Mouse (Mus musculus): Measurements from ENCODE around the gene Ptpre. TPM values are rescaled to one million over a fixed set of nuclear protein-coding genes. Genes with fewer than 3 reads are reported as not detected.

Ptpre gene
- total and polyA plus RNA-seq, 2 experiments: 0.75 to 1.1 TPM

DNA sequence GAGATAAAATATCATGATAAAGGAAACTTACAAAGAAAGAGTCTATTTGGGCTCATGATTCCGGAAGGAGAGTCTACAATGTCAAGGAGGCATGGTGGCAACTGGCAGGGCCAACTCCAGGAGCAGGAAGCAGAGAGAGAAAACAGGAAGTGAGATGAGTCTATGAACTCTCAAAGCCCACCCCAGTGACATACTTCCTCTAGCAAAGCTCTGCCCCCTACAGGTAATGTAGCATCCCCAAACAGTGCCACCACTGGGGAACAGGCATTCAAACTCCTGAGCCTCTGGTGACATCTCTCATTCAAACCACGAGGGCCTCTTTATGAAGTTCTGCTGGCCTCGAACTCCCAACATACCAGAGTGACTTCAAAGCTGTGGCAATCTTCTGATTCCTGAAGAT lies 25.6 kb upstream of the Ptpre start:
- WGBS: 87% methylated on average over 3 of the region's 3 CpGs
- DNase-seq (ENCODE audit: extremely low read depth, low read depth, low spot score): no peak
- Histone ChIP-seq H3K4me1 (ENCODE audit: control insufficient read depth, insufficient read depth, low read length) (no peaks in the 10 kb centered on the region), H3K27ac (replicated peaks; ENCODE audit: insufficient read depth, low read depth, low read length) (no peak overlapping the region), H3K36me3 (ENCODE audit: control insufficient read depth, insufficient read depth, low read length) (no peaks in the 10 kb centered on the region), H3K4me3 (ENCODE audit: insufficient read depth, low read depth, low read length) (no peak overlapping the region), H3K9ac (ENCODE audit: low read depth, low read length) (no peak overlapping the region), H3K27me3 (ENCODE audit: control insufficient read depth, insufficient read depth, low read length) (no peaks in the 10 kb centered on the region), H3K79me2 (ENCODE audit: control insufficient read depth, insufficient read depth, low read length) (no peaks in the 10 kb centered on the region)
- TF ChIP-seq CTCF (IDR thresholded peaks at IDR 0.05; ENCODE audit: low read depth, low read length): no peak
- no peak for TF ChIP-seq POLR2A (IDR thresholded peaks at IDR 0.05; ENCODE audit: extremely low read depth, insufficient read depth, low read length)

DNA sequence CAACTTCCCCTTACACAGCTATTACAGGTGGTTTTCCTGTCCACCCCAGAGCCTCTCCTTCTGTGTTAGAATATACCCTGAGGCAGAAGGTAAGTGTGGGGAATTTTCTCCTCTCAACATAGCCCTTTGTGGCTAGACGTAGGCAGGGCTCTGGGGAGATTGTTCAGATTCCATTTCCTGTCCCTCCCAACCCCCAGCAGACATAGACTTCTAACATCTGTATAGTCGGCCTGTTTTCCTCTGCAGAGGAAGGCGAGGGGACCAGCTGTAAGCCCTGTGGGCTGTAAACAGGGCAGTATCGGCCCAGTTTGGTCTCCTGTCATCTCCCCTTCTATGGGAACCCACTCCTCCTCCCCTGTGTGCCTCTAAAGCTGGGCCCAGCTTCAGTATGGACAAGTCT lies 20.1 kb upstream of the Ptpre start:
- H3K27me3 ChIP-seq (ENCODE audit: control insufficient read depth, insufficient read depth, low read length): no peaks in the 10 kb centered on the region
- WGBS: 74% methylated on average over 4 of the region's 4 CpGs
- no peaks in the 10 kb centered on the region for H3K79me2 ChIP-seq (ENCODE audit: control insufficient read depth, insufficient read depth, low read length)
- H3K4me3 ChIP-seq (ENCODE audit: insufficient read depth, low read depth, low read length): no peak overlapping the region
- TF ChIP-seq POLR2A (IDR thresholded peaks at IDR 0.05; ENCODE audit: extremely low read depth, insufficient read depth, low read length) (no peak), CTCF (IDR thresholded peaks at IDR 0.05; ENCODE audit: low read depth, low read length) (no peak)
- H3K4me1 ChIP-seq (ENCODE audit: control insufficient read depth, insufficient read depth, low read length): no peaks in the 10 kb centered on the region
- H3K27ac ChIP-seq (replicated peaks; ENCODE audit: insufficient read depth, low read depth, low read length): no peak overlapping the region
- no peaks in the 10 kb centered on the region for H3K36me3 ChIP-seq (ENCODE audit: control insufficient read depth, insufficient read depth, low read length)
- no peak for DNase-seq (ENCODE audit: extremely low read depth, low read depth, low spot score)
- H3K9ac ChIP-seq (ENCODE audit: low read depth, low read length): no peak overlapping the region

DNA sequence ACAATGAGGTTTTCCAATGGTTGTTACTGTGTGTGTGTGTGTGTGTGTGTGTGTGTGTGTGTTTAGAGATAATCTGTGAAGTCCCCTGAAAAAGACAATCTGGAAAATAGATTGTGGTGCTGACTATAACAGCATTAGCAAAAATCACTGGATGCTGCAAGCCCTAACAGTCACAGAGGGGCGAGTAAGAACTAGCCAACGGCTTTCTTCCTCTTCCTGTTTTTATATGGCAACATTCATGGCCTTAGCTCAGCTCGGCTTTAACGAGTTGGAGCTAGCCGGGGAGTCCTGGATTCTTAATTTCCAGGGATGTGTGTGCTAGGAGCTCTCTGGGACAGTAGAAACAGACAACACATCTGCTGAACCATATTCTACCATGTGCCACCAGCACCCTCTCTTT lies 17.0 kb upstream of the Ptpre start:
- Histone ChIP-seq H3K4me3 (ENCODE audit: insufficient read depth, low read depth, low read length) (no peak overlapping the region), H3K79me2 (ENCODE audit: control insufficient read depth, insufficient read depth, low read length) (no peaks in the 10 kb centered on the region), H3K9ac (ENCODE audit: low read depth, low read length) (no peak overlapping the region), H3K36me3 (ENCODE audit: control insufficient read depth, insufficient read depth, low read length) (no peaks in the 10 kb centered on the region), H3K27ac (replicated peaks; ENCODE audit: insufficient read depth, low read depth, low read length) (no peak overlapping the region), H3K27me3 (ENCODE audit: control insufficient read depth, insufficient read depth, low read length) (no peaks in the 10 kb centered on the region), H3K4me1 (ENCODE audit: control insufficient read depth, insufficient read depth, low read length) (no peaks in the 10 kb centered on the region)
- no peak for DNase-seq (ENCODE audit: extremely low read depth, low read depth, low spot score)
- 82% methylated on average over 5 of the region's 5 CpGs for WGBS
- TF ChIP-seq CTCF (IDR thresholded peaks at IDR 0.05; ENCODE audit: low read depth, low read length): no peak
- no peak for TF ChIP-seq POLR2A (IDR thresholded peaks at IDR 0.05; ENCODE audit: extremely low read depth, insufficient read depth, low read length)

DNA sequence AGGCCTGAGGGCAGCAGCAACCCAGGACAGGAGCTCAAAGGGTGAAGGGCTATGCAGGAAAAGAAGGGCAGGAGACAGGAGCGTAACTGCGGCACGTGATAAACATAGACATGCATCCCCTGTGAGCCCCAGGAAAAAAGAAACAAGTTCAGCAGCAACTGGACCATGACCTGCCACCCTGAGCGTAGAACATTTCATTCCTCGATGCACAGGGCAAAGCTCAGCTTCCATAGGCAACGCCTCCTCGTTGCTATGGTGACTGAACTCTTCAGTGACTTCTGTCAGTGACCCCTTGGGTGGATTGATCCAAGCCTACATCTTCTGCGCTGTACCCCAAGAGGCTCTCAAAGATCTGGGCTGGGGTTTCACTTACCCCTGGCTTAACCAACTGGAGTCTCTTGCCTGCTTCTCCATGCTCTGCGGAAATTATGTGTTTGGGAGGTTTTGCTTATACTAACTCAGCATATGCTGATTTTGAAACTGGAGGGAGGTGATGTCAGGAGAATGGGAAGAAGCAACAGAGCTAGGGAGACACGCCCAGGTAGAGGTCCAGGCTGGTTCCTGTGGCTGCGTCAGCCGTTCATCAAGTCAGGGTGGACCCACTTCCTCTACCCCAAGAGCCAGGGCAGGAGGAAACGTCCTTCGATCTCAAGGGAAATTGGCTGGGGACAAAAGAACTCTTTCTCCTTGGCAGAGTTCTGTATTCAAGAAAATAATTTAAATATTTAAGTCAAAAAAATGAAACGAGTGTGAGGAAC lies 15.3 kb upstream of the Ptpre start:
- Histone ChIP-seq H3K4me3 (ENCODE audit: insufficient read depth, low read depth, low read length) (no peak overlapping the region), H3K9ac (ENCODE audit: low read depth, low read length) (no peak overlapping the region), H3K79me2 (ENCODE audit: control insufficient read depth, insufficient read depth, low read length) (no peaks in the 10 kb centered on the region), H3K27me3 (ENCODE audit: control insufficient read depth, insufficient read depth, low read length) (no peaks in the 10 kb centered on the region), H3K27ac (replicated peaks; ENCODE audit: insufficient read depth, low read depth, low read length) (no peak overlapping the region), H3K36me3 (ENCODE audit: control insufficient read depth, insufficient read depth, low read length) (no peaks in the 10 kb centered on the region), H3K4me1 (ENCODE audit: control insufficient read depth, insufficient read depth, low read length) (no peaks in the 10 kb centered on the region)
- TF ChIP-seq CTCF (IDR thresholded peaks at IDR 0.05; ENCODE audit: low read depth, low read length) (no peak), POLR2A (IDR thresholded peaks at IDR 0.05; ENCODE audit: extremely low read depth, insufficient read depth, low read length) (no peak)
- 47% methylated on average over 15 of the region's 15 CpGs for WGBS
- peak; percentile 37 for DNase-seq (ENCODE audit: extremely low read depth, low read depth, low spot score)

DNA sequence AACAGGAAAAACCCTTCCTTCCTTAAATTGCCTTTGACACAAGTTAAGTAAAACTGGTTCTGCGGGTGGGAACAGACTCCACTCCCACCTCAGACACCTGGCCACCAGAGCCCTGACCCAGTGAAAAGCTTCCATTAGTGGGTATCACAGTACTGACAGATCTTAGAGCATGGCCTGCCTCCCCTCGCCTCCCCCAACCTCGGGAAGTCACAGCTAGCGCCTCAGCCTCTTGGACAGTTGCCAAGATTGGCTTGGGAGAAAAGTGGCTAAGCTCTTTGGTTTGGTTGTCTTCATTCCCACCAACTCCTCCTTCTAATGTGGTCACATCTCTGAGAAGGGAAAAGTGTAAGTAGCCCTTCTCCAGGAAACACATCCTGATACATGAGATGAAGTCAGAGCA lies 13.3 kb upstream of the Ptpre start:
- 66% methylated on average over 4 of the region's 4 CpGs for WGBS
- Histone ChIP-seq H3K27ac (replicated peaks; ENCODE audit: insufficient read depth, low read depth, low read length) (no peak overlapping the region), H3K4me3 (ENCODE audit: insufficient read depth, low read depth, low read length) (no peak overlapping the region), H3K27me3 (ENCODE audit: control insufficient read depth, insufficient read depth, low read length) (no peaks in the 10 kb centered on the region), H3K79me2 (ENCODE audit: control insufficient read depth, insufficient read depth, low read length) (no peaks in the 10 kb centered on the region), H3K36me3 (ENCODE audit: control insufficient read depth, insufficient read depth, low read length) (no peaks in the 10 kb centered on the region), H3K9ac (ENCODE audit: low read depth, low read length) (no peak overlapping the region), H3K4me1 (ENCODE audit: control insufficient read depth, insufficient read depth, low read length) (no peaks in the 10 kb centered on the region)
- TF ChIP-seq CTCF (IDR thresholded peaks at IDR 0.05; ENCODE audit: low read depth, low read length) (no peak), POLR2A (IDR thresholded peaks at IDR 0.05; ENCODE audit: extremely low read depth, insufficient read depth, low read length) (no peak)
- DNase-seq (ENCODE audit: extremely low read depth, low read depth, low spot score): no peak

DNA sequence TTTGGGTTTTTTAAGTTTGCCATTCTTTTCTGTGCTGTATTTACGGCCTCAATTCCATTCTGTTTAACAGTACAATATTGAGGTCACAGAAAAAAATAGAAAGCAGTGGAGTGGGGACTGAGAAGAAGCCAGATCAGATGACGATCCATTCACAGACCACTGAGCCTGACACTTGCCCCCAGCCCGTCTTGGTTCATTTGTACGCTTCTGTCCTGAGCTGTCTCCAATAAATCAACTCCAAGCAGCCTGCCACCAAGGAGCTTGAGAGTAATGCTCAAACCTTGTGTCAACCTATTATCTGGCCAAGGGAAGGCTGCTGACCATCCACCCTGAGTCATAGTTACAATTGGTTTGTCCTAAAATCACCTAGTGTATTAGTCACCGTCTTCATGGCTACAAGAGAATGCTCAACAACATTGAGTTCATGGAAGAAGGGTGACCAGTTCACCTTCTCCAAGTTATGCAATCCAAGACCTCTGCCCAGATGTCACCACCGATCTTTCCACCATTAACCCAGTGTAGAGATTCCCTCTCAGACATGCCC lies 12.8 kb upstream of the Ptpre start:
- H3K4me1 ChIP-seq (ENCODE audit: control insufficient read depth, insufficient read depth, low read length): no peaks in the 10 kb centered on the region
- no peak overlapping the region for H3K9ac ChIP-seq (ENCODE audit: low read depth, low read length)
- no peaks in the 10 kb centered on the region for H3K79me2 ChIP-seq (ENCODE audit: control insufficient read depth, insufficient read depth, low read length)
- H3K27ac ChIP-seq (replicated peaks; ENCODE audit: insufficient read depth, low read depth, low read length): no peak overlapping the region
- no peaks in the 10 kb centered on the region for H3K27me3 ChIP-seq (ENCODE audit: control insufficient read depth, insufficient read depth, low read length)
- TF ChIP-seq CTCF (IDR thresholded peaks at IDR 0.05; ENCODE audit: low read depth, low read length) (no peak), POLR2A (IDR thresholded peaks at IDR 0.05; ENCODE audit: extremely low read depth, insufficient read depth, low read length) (no peak)
- H3K4me3 ChIP-seq (ENCODE audit: insufficient read depth, low read depth, low read length): no peak overlapping the region
- 94% methylated on average over 6 of the region's 6 CpGs for WGBS
- no peaks in the 10 kb centered on the region for H3K36me3 ChIP-seq (ENCODE audit: control insufficient read depth, insufficient read depth, low read length)
- no peak for DNase-seq (ENCODE audit: extremely low read depth, low read depth, low spot score)

All from liver, adult 2 months (tissue).